Mouse (Mus musculus) small intestine, adult 2 months (tissue): ENCODE measurements around the gene Exosc2.

Experiments used
- CTCF ChIP-seq: fragments of 200-500 bp; IDR thresholded peaks from 2 replicates; pipeline ENCODE4 v1.5.1; 2012; ENCODE audit warnings: low read depth, mild to moderate bottlenecking, control low read depth, inconsistent platforms, low read length, moderate library complexity, mixed read lengths; ENCODE audit not compliant: insufficient replicate concordance, insufficient read length; ENCODE audit errors: extremely low read depth
- POLR2A ChIP-seq: fragments of 200-500 bp; IDR thresholded peaks from 2 replicates; pipeline ENCODE4 v1.6.1; 2012; ENCODE audit warnings: low read depth, mild to moderate bottlenecking, control low read depth, inconsistent platforms, low read length, moderate library complexity

- TF ChIP-seq CTCF, result no peak
- no peak for TF ChIP-seq POLR2A
Measured at GRCm38 (mm10) chr2:31706531-31706930, 36.0 kb downstream of the Exosc2 start.
